Mouse (Mus musculus): ENCODE results near the gene Syap1.

DNA sequence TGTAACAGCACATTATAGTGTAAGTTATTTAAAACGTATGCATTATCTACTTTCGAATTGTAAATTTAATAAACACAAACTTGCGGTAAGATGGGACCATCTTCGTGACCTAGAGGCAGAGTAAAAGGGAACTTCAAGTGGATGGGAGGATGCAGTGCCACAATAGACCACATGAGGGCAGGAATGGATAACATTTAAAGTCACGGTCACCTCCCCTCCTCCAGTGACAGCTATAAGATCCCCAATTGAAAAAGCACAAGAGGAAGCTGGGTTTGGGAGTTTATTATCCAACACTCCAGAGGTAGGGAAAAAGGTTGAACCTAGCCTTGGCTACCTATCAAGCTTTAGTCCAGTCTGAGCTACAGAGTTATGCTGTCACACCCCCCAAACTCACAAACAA, 27.4 kb upstream of the Syap1 start:
- TF ChIP-seq CTCF (IDR thresholded peaks at IDR 0.05; ENCODE audit: borderline replicate concordance, control insufficient read depth, extremely low read depth, insufficient read depth, low read length, poor library complexity) (no peak), POLR2A (IDR thresholded peaks at IDR 0.05; ENCODE audit: control insufficient read depth, extremely low read depth, insufficient read depth, low read length, poor library complexity) (no peak)

Measured in thymus, adult 2 months (tissue).